Comparison of ENCODE assay signal across 1 mouse cellular context in the genomic region with DNA sequence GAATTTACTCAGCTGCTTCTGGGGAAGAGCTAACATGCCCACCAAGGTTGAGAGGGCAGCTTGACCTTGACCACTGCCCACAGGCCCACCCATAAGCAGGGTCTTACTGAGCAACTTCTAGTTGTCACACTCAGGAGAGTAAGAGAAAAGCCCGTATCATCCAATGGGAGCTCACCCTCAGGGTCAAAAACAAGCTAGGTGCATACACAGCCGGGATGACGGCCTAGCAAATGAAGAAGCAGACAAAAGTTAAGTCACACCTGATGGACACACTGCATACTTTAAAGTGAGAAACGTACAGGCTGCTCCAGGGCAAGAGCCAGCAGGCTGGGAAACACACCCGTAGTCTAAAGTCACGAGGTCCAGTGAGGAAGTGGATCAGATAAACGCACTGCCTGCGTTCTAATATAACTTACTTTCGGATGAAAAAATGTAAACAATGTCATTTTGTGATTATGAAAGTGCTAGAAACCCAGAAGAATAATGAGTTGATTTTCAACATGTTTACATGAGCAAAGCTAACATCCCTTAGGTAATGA.
TF ChIP-seq lines count a peak whose summit lies in the region.

No protein-coding gene starts in this region.

TF ChIP-seq in MEL, 35 proteins besides CTCF, POLR2A, EP300 and RAD21 (continued from another document):
- no peak for TF ChIP-seq MYB (IDR thresholded peaks at IDR 0.05; ENCODE audit: low read depth, low read length)
- TF ChIP-seq MAX (IDR thresholded peaks at IDR 0.05; ENCODE audit: low read length): no peak
- no peak for TF ChIP-seq TAL1 (IDR thresholded peaks at IDR 0.05; ENCODE audit: low read length)
- no peak for TF ChIP-seq UBTF (IDR thresholded peaks at IDR 0.05; ENCODE audit: borderline replicate concordance, insufficient read depth, low read depth, low read length)
- TF ChIP-seq USF1 (IDR thresholded peaks at IDR 0.05; ENCODE audit: low read depth, low read length): 0 out of 2 replicates have a peak, but pooled peaks have one; percentile 15
